Mouse (Mus musculus) megakaryocyte-erythroid progenitor cell, adult 5-6 weeks (primary cell): ENCODE measurements around the gene Patl1. TPM values are rescaled to one million over a fixed set of nuclear protein-coding genes. Genes with fewer than 3 reads are reported as not detected.
"Not testable (repeated sequence)": the region's sequence is repeated elsewhere in the genome, so short reads cannot be mapped to it uniquely, and the experiment has no call there.

Experiments used
- ATAC-seq: replicated peaks from 2 replicates; pipeline ENCODE4 v1.8.0; 2016; ENCODE audit warnings: mild to moderate bottlenecking, inconsistent platforms; ENCODE audit not compliant: severe bottlenecking, poor library complexity, low FRiP score, low TSS enrichment
- total RNA-seq, 2 experiments: library from RNA; stranded (forward) in 1 of 2; stranded (reverse) in 1 of 2; fragments of 200-1000, 215-1000 nt in 1 of 2; fragments of >200 nt in 1 of 2; fragmentation: Nextera tagmentation in 1 of 2; gene quantifications; 2 replicates each; pipeline ENCODE4 v1.2.3; 2014 to 2017

The Patl1 gene
- total RNA-seq, 2 experiments from 2014 or later: 10.4 to 28.6 TPM

DNA sequence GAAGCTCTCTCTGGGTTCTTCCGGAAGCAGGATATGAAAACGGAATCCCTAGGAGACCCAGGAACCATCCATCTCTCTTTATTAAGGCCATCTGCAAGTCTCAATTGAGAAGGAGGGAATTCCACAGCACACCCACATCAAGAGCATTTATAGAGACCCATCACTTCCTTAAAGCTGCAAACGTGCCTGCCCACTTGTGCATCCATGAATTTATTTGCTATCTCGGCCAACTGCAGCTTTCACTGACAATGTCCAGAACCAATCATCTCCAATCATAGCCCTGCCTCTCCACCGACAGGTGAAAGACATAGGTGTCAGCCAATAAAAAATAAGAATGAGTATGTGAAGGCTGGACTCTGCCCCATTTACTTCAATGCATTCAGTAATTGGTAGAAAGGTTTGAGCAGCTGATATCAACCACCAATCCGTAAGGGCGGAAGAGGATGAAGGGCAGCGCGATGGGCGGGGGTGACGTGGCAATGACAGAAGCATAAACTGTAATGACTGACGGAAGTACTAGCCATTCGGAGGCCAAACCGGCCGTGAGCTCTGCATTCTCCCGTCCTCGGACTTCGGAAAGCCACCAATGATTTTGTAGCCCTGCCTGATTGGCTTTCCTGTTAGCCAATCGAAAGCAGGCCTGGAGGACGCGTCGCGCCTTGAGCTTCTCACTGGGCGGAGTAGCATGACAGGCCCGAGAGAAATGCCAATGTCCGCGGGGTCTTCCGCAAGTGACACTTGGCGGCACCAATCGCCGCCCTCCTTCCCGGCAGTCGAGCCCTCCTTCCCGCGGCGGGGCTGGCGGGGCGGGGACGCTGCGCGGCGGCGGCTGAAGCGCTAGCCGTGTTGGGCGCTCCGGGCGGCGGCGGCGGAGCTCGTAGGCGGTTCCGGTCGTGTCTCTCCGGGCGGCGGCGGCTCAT is 53.1 kb downstream of the Patl1 start, which contains the start of gene Osbp:
Osbp (plus strand) TSS at position 919 of the 920 bp plus-strand sequence.
- ATAC-seq: peak; percentile 95

DNA sequence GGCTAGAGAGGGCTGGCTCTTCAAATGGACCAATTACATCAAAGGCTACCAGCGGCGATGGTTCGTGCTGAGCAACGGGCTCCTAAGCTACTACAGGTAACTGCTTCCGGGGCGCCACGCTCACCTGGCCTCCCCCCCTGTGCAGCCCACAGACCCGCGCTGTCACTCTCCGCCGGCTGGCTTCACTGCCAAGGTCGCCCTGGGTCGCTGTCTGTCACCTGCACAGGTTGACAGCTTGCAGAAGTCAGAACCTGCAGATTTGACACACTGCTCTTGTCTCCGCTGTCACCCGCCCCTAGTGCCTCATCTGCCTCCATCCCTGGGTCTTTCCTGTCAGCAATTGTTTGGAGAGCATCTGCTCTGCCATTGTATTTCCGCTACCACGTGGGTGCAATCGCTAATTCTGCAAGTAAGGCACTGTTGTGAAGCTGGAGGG is 54.0 kb downstream of the Patl1 start:
- ATAC-seq: 0 out of 2 replicates have a peak, but pooled peaks have one; percentile 9

DNA sequence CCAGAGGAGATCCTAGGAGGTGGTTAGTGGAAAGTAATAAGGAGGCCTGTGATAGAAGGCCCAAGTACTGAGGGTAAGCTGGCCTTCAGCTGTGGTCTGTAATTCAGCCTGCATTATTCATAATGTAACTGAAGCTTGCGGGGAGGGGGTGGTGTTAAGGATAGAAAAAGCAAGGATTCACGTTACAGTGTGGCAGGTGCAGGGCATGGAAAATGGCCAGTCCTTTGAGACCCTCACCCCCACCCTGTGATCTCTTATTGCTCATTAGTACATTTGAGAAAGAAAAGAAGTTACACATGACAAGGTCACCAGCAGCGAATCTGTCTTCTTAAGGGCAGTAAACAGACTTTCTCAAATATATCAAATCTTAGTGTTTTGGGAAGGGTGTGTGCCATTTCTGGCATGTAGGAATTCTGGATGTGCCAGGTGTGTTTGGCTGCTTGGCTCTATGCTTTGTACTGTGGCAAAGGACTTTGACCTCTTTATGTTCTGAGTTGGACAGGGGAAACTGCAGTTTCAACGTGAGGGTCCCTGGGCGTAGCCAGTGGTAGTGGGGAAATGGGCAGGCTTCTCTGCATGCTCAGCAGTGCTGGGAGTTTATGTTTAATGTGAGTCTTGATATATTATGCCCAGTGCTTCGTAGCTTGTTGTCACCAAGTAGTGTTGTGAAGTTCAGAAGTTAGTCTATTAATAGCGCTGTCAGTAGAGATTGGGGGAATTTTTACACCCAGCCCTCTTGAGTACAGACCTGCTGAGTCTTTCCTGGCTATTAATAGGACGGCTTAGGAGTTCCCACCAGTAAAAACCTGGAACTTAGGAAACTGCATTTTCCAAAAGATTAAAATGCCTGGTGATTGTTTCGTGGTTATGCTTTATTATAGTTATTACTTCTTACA is 57.2 kb downstream of the Patl1 start:
- no peak for ATAC-seq

DNA sequence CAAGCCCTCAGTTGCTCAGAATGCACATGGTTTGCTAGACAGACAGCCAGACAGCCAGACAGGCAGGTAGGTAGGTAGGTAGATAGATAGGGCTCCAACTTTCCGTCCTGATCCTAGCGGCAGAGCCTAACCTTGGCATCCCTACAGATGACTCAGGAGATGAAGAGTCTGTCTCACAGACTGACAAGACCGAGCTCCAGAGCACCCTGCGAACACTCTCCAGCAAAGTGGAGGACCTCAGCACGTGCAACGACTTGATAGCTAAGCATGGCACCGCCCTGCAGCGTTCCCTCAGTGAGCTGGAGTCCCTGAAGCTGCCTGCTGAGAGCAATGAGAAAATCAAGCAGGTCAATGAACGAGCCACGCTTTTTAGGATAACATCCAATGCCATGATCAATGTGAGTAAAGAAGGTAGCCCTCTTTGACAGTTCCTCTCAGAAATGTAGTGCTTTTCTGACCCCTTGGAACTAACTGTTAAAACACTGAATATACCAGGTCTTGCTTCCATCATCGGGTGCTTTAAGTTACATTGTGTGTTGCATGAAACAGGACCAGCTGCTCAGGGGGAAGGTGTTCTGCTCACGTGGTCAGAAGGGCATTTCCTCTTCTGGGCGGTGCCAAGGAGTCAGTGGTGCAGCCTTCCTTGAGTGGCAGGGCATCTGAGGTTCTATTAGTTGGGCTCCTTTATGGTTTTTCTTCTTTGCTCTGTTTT is 61.5 kb downstream of the Patl1 start:
- peak; percentile 69 for ATAC-seq

DNA sequence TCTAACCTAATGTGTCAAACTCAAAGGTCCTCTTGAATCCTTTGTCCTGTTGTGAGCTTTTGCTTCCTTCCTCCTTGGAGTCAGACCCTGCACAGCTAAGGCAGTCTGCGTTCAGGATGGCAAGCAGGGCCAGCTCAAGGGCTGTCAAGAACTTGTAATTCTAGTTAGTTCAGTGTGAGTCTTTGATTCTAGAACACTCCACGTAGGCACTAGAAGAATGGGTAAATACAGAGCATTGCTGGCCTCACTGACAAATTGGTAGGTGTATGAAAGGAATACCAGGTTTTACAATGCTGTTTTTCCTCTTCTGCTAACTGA is 62.0 kb downstream of the Patl1 start:
- ATAC-seq: no peak

DNA sequence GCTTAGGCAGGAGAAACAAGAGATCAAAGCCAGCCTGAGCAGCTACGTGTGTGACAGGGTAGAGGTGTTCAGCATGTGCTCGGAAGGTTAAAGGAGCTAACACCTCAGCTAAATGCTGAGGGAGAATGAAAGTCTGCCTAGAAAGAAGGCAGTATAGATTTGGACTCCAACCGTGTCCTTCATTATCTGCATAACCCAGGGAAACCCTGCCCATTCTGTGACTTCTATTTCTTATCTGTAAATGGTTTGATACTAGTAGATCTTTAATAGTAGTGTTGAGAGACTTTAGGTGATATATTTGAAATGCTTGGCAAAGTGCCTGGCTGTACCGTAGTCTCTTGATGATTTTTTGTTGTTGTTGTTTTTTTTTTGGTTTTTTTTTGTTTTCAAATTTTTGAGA is 63.5 kb downstream of the Patl1 start:
- peak; percentile 85 for ATAC-seq

DNA sequence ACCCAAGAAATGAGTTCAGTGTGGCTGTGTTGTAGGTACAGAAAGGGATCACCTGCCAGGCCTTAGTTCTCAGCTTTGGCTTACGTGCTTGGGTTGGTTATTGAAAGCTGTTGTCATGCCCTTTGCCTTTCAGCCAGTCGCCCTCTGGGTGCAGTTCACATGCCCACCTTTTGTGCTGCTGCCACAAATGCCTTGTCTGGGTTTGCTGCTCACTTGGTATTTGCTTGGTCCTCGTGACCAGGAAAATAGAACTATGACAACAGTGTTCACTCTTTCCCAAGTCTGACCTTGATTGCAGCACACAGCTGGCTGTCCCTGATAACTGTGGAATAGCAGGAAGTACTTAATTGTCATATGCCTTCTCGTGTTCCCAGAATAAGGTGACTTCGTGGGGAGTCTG is 65.2 kb downstream of the Patl1 start:
- no peak for ATAC-seq

DNA sequence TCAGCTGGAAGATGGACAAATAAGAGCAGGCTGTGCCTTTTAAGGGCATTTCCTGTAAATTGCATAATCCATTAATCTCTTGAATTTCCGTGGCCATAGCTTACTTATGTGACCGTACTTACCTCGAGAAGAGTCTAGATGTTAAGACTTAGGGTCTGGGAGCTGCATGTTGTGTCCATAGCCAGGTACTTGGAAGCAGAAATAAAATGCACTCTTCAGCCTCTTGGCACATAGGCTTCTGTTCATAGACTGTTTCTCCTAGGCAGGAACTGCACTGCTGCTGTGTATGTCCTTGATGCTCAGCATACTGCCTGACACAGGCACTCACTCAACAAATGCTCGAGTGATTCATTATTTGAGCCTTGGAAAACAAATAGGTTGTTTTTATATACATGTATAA is 68.3 kb downstream of the Patl1 start:
- ATAC-seq: no peak

DNA sequence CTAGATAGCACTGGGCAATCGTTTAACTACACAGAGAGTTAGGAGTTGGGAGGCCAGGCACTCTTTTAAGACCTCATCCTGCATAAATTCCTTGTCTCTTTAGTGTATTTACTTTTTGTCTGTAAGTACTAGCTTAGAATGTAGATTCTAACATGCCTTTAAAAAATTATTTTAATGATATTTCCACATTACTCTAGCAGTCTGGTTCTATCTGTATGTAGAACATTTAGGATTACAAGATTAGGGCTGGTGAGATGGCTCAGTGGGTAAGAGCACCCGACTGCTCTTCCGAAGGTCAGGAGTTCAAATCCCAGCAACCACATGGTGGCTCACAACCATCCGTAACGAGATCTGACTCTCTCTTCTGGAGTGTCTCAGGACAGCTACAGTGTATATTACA is 72.4 kb downstream of the Patl1 start:
- ATAC-seq: not testable (repeated sequence)

DNA sequence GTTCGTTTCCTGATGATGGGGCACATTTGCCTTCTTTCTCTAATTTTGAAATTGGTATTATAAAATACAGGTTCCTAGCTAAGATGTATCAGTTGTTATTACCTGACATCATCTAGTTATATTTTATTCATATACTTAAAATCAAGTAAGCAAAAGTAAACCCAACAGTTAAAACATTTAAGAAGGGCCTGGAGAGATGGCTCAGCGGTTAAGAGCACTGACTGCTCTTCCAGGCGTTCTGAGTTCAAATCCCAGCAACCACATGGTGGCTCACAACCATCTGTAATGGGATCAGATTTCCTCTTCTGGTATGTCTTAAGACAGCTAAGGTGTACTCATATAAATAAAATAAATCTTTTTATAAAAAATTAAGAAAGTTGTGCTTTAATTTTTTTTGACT is 75.6 kb downstream of the Patl1 start:
- ATAC-seq: no peak

DNA sequence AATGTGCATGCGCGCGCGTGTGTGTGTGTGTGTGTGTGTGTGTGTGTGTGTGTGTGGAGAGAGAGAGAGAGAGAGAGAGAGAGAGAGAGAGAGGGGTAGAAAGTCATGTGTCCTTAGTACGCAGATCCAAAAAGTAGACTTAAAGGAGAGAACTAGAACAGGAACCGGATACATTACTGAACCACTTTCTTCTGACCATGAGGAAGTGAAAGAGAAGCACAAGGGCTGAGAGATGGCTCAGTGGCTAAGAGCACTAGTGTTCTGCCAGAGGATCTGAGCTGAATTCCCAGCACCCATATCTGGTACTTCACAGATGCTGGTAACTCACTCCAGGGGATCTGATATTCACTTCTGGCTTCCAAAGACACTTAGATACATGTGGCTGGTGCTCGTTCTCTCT is 77.1 kb downstream of the Patl1 start:
- ATAC-seq: no peak

DNA sequence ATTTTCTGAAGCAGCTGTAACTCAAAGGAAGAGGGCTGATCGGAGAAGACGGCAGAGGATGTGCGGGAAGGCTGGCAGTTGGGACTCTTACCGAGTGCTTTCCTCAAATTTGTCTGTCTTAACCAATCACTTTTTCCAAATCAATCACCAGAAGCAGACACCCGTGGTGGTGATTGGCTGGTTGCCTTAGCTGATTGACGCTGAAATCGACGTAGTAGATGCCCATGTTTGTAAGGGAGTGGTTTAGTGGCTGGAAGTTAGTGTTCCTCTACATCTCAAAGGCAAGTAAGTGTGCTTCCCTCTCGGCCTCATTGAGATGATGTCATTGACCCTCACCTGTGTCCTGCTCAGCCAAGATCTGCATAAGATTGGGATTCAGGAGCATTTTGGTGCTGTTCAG is 79.8 kb downstream of the Patl1 start:
- no peak for ATAC-seq

DNA sequence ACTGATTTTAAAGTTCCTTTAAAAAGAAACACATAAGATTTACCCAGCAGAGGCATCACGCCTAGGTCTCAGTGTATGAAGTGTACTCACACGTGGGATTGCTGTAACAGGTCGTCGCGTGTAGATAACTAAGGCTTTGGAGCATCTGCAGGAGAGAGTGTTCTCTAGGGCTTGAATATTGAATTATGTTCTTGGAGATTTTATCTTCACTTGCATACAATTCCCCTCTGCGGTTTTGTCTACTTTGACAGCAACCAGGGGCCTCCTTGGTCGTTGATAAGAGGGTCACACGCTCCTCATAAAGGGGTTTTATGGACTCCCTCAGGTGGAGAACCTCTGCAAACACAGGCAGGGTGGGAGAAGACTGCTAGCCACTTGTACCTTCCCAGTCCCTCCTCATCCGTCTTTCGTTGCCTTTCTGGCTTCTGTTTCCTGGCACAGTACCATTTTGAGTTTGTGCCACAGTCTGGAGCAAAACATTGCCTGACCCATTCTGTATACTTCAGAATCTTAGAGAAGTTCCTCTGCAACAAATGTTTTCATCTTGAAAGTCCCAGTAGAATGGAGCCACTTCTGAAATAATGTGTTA is 80.3 kb downstream of the Patl1 start:
- ATAC-seq: no peak

Other genes starting within 250 kb of the Patl1 start
- gene Oosp1, start 221.2 kb upstream of the Patl1 start, total RNA-seq (2014; fragmentation: Nextera tagmentation): not detected in 2 replicates
- 3.4 TPM in 1 of 2 replicates, not detected in the other for gene Oosp1, start 221.2 kb upstream of the Patl1 start, total RNA-seq (2017)
- gene Oosp3, start 215.3 kb upstream of the Patl1 start, total RNA-seq (2014; fragmentation: Nextera tagmentation): not detected in 2 replicates
- not detected in 2 replicates for gene Oosp3, start 215.3 kb upstream of the Patl1 start, total RNA-seq (2017)
- not detected in 2 replicates for gene Gif, start 164.8 kb upstream of the Patl1 start, total RNA-seq (2014; fragmentation: Nextera tagmentation)
- not detected in 2 replicates for gene Gif, start 164.8 kb upstream of the Patl1 start, total RNA-seq (2017)
- 73.6 and 85.5 TPM in 2 replicates for gene Mrpl16, start 142.0 kb upstream of the Patl1 start, total RNA-seq (2014; fragmentation: Nextera tagmentation)
- gene Mrpl16, start 142.0 kb upstream of the Patl1 start, total RNA-seq (2017): 112 and 131 TPM in 2 replicates
- gene Stx3, start 93.0 kb upstream of the Patl1 start, total RNA-seq (2014; fragmentation: Nextera tagmentation): 5.6 and 8.0 TPM in 2 replicates
- gene Stx3, start 93.0 kb upstream of the Patl1 start, total RNA-seq (2017): 6.2 and 16.5 TPM in 2 replicates
- gene Olfr1417, start 73.2 kb upstream of the Patl1 start, total RNA-seq (2014; fragmentation: Nextera tagmentation): not detected in 2 replicates
- gene Olfr1417, start 73.2 kb upstream of the Patl1 start, total RNA-seq (2017): 0.28 TPM in 1 of 2 replicates, not detected in the other
- gene Olfr1418, start 51.3 kb upstream of the Patl1 start, total RNA-seq (2014; fragmentation: Nextera tagmentation): not detected in 2 replicates
- gene Olfr1418, start 51.3 kb upstream of the Patl1 start, total RNA-seq (2017): not detected in 2 replicates
- not detected in 2 replicates for gene Olfr1419, start 37.3 kb upstream of the Patl1 start, total RNA-seq (2014; fragmentation: Nextera tagmentation)
- gene Olfr1419, start 37.3 kb upstream of the Patl1 start, total RNA-seq (2017): not detected in 2 replicates
- gene Olfr1420, start 25.8 kb upstream of the Patl1 start, total RNA-seq (2014; fragmentation: Nextera tagmentation): not detected in 2 replicates
- not detected in 2 replicates for gene Olfr1420, start 25.8 kb upstream of the Patl1 start, total RNA-seq (2017)
- gene Osbp, start 53.5 kb downstream of the Patl1 start, total RNA-seq (2014; fragmentation: Nextera tagmentation): 39.5 and 39.9 TPM in 2 replicates
- gene Osbp, start 53.5 kb downstream of the Patl1 start, total RNA-seq (2017): 28.8 and 29.0 TPM in 2 replicates
- gene Olfr1423, start 128.9 kb downstream of the Patl1 start, total RNA-seq (2014; fragmentation: Nextera tagmentation): not detected in 2 replicates
- not detected in 2 replicates for gene Olfr1423, start 128.9 kb downstream of the Patl1 start, total RNA-seq (2017)
- not detected in 2 replicates for gene Olfr1424, start 150.3 kb downstream of the Patl1 start, total RNA-seq (2014; fragmentation: Nextera tagmentation)
- not detected in 2 replicates for gene Olfr1424, start 150.3 kb downstream of the Patl1 start, total RNA-seq (2017)
- not detected in 2 replicates for gene Olfr1425, start 165.3 kb downstream of the Patl1 start, total RNA-seq (2014; fragmentation: Nextera tagmentation)
- gene Olfr1425, start 165.3 kb downstream of the Patl1 start, total RNA-seq (2017): not detected in 2 replicates
- not detected in 2 replicates for gene Olfr1426, start 179.6 kb downstream of the Patl1 start, total RNA-seq (2014; fragmentation: Nextera tagmentation)
- gene Olfr1426, start 179.6 kb downstream of the Patl1 start, total RNA-seq (2017): not detected in 2 replicates
- gene Olfr1427, start 190.9 kb downstream of the Patl1 start, total RNA-seq (2014; fragmentation: Nextera tagmentation): not detected in 2 replicates
- not detected in 2 replicates for gene Olfr1427, start 190.9 kb downstream of the Patl1 start, total RNA-seq (2017)
- not detected in 2 replicates for gene Olfr1428, start 203.5 kb downstream of the Patl1 start, total RNA-seq (2014; fragmentation: Nextera tagmentation)
- gene Olfr1428, start 203.5 kb downstream of the Patl1 start, total RNA-seq (2017): not detected in 2 replicates
- not detected in 2 replicates for gene Olfr76, start 210.8 kb downstream of the Patl1 start, total RNA-seq (2014; fragmentation: Nextera tagmentation)
- not detected in 2 replicates for gene Olfr76, start 210.8 kb downstream of the Patl1 start, total RNA-seq (2017)